Mouse (Mus musculus) thymus, adult 2 months (tissue): ENCODE results near the gene Tmem59. TPM values are rescaled to one million over a fixed set of nuclear protein-coding genes. Genes with fewer than 3 reads are reported as not detected.
A peak's percentile ranks its signal among the peaks of the same experiment; 100 is the strongest.

Source experiments
- DNase-seq: peaks from one replicate; pipeline ENCODE4 v3.0.0; 2021
- H3K27ac ChIP-seq: fragments of 200-500 bp; 2 replicates; pipeline ENCODE4 v1.5.1; 2012; ENCODE audit warnings: low read length, control low read depth; ENCODE audit not compliant: control insufficient read depth, insufficient read depth
- H3K27me3 ChIP-seq: fragments of 200-500 bp; 2 replicates; pipeline ENCODE4 v1.6.1; 2012; ENCODE audit warnings: mild to moderate bottlenecking, low read length, moderate library complexity, mixed read lengths; ENCODE audit not compliant: control insufficient read depth, insufficient read depth
- H3K36me3 ChIP-seq: fragments of 200-500 bp; 2 replicates; pipeline ENCODE4 v1.6.1; 2012; ENCODE audit warnings: mild to moderate bottlenecking, low read length, moderate library complexity; ENCODE audit not compliant: control insufficient read depth, insufficient read depth
- H3K4me1 ChIP-seq: fragments of 200-500 bp; replicated peaks from 2 replicates; pipeline ENCODE4 v1.6.1; 2012; ENCODE audit warnings: low read length; ENCODE audit not compliant: control insufficient read depth, insufficient read depth
- H3K4me3 ChIP-seq: fragments of 200-500 bp; 2 replicates; pipeline ENCODE4 v1.5.1; 2012; ENCODE audit warnings: mild to moderate bottlenecking, low read length, control low read depth, moderate library complexity; ENCODE audit not compliant: control insufficient read depth, insufficient read depth
- CTCF ChIP-seq: fragments of 200-500 bp; IDR thresholded peaks from 2 replicates; pipeline ENCODE4 v1.5.1; 2012; ENCODE audit warnings: mild to moderate bottlenecking, control low read depth, low read length, moderate library complexity, borderline replicate concordance; ENCODE audit not compliant: control insufficient read depth, poor library complexity, insufficient read depth; ENCODE audit errors: extremely low read depth
- POLR2A ChIP-seq: fragments of 200-500 bp; IDR thresholded peaks from 2 replicates; pipeline ENCODE4 v1.6.1; 2012; ENCODE audit warnings: mild to moderate bottlenecking, low read length, control low read depth, moderate library complexity; ENCODE audit not compliant: control insufficient read depth, poor library complexity, insufficient read depth; ENCODE audit errors: extremely low read depth
- WGBS: fragments of 180-500 bp; shearing (Covaris S2); methylation state at CpG from one replicate; pipeline ENCODE4 v1.1.7; 2018; 5-methylcytosine and 5-hydroxymethylcytosine counted together
- polyA plus RNA-seq: library from polyadenylated mRNA; depleted of rRNA; stranded (reverse); fragments of >200 nt; gene quantifications from 2 replicates; pipeline ENCODE4 v1.2.3, GENCODE M21; 2012

Tmem59 gene
- polyA plus RNA-seq, 1 experiment, result 194 TPM

GRCm38 (mm10) chr4:107243365-107244333 lies 65.5 kb downstream of the Tmem59 start:
- WGBS, result 93% methylated on average over 6 of the region's 6 CpGs
- H3K4me1 ChIP-seq, result peaks cover 8% of the 10 kb centered on the region
- DNase-seq, result no peak
- H3K27ac ChIP-seq, result no peak overlapping the region
- no peak overlapping the region for H3K4me3 ChIP-seq
- peaks cover 75% of the 10 kb centered on the region for H3K36me3 ChIP-seq
- TF ChIP-seq POLR2A, result no peak
- no peak for TF ChIP-seq CTCF
- H3K27me3 ChIP-seq, result no peaks in the 10 kb centered on the region

DNA sequence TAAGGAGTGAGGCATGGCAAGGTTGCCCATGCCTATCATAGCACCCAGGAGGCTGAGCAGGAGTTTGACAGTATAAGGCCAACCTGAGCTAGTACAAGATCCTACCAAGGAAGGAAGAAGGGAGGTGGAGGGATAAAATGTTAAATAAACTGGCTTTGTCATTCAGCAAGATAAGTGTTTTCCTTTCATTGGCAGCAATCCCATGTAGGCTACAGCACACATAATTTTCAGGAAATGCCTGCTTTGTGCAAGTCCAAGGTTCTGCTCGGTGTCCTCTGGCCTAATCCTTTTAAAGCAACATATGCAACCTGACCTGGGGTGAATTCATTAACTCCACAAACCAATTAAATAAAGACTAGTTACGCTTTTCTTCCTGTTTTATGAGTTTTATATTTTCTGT lies 67.2 kb downstream of the Tmem59 start:
- no peak overlapping the region for H3K4me3 ChIP-seq
- peaks cover 58% of the 10 kb centered on the region for H3K36me3 ChIP-seq
- no peak for DNase-seq
- peaks cover 13% of the 10 kb centered on the region for H3K4me1 ChIP-seq
- no peak for TF ChIP-seq CTCF
- TF ChIP-seq POLR2A, result no peak
- 93% methylated on average over 2 of the region's 2 CpGs for WGBS
- no peaks in the 10 kb centered on the region for H3K27me3 ChIP-seq
- no peak overlapping the region for H3K27ac ChIP-seq

GRCm38 (mm10) chr4:107246040-107246439 lies 67.8 kb downstream of the Tmem59 start:
- peaks cover 52% of the 10 kb centered on the region for H3K36me3 ChIP-seq
- no peak overlapping the region for H3K4me3 ChIP-seq
- peaks cover 13% of the 10 kb centered on the region for H3K4me1 ChIP-seq
- no peaks in the 10 kb centered on the region for H3K27me3 ChIP-seq
- no peak overlapping the region for H3K27ac ChIP-seq
- WGBS, result 100% methylated on average over 1 of the region's 1 CpGs
- no peak for TF ChIP-seq CTCF
- no peak for TF ChIP-seq POLR2A
- DNase-seq, result no peak

DNA sequence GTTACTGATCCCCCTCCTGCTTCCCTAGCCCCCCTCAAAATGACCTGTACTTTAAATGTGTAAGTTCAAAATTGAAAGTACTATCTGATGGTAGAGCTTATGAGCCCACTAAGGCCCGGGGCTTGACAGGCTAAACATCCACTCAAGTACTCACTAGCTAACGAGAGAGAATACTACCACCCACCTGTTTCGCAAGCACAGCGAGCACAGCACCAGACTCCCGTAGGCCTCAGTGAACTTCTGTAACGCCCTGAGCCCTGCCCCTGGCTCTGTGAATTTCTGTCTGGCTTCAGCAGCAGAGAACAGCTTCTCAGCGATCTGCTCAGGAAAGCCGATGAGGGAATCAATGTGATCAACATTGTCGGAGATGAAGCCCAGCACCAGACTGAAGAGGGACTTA lies 68.9 kb downstream of the Tmem59 start:
- no peak overlapping the region for H3K27ac ChIP-seq
- H3K27me3 ChIP-seq, result no peaks in the 10 kb centered on the region
- WGBS, result 92% methylated on average over 9 of the region's 9 CpGs
- peaks cover 42% of the 10 kb centered on the region for H3K36me3 ChIP-seq
- peaks cover 15% of the 10 kb centered on the region for H3K4me1 ChIP-seq
- no peak overlapping the region for H3K4me3 ChIP-seq
- TF ChIP-seq CTCF (no peak), POLR2A (no peak)
- DNase-seq, result no peak

DNA sequence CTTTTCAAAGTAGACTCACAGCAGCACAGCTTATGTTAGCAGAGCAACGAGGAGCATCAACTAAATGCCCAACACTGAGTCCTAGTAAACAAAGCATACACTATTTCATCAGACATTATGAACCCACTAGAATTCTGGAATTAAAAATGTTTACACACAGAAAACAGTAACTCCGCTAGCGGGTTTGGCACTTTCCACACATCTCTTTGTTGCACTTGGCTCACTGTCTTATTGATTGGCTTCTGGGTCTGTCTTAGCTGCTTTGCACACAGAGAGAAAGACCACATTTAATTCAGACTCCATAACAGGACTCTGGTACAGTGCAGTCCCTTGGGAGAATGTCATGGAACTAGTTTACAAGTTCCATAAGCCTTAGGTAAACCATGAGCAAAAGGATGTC lies 69.9 kb downstream of the Tmem59 start:
- H3K27me3 ChIP-seq, result no peaks in the 10 kb centered on the region
- no peak overlapping the region for H3K4me3 ChIP-seq
- TF ChIP-seq CTCF, result no peak
- no peak for TF ChIP-seq POLR2A
- H3K36me3 ChIP-seq, result peaks cover 36% of the 10 kb centered on the region
- H3K27ac ChIP-seq, result no peak overlapping the region
- no peak for DNase-seq
- H3K4me1 ChIP-seq, result peaks cover 18% of the 10 kb centered on the region
- 93% methylated on average over 3 of the region's 3 CpGs for WGBS

- Histone ChIP-seq H3K36me3 (peaks cover 22% of the 10 kb centered on the region), H3K4me3 (no peak overlapping the region), H3K27me3 (no peaks in the 10 kb centered on the region), H3K4me1 (peaks cover 20% of the 10 kb centered on the region), H3K27ac (peak overlapping the region; percentile 85; the same call in 1 of the 2 replicates)
- WGBS, result 24% methylated on average over 2 of the region's 2 CpGs
- TF ChIP-seq CTCF (no peak), POLR2A (no peak)
- peak; percentile 81 for DNase-seq
Measured at GRCm38 (mm10) chr4:107249471-107249870, 71.3 kb downstream of the Tmem59 start.
